Mouse (Mus musculus): Measurements from ENCODE around the gene Lemd1. TPM values are rescaled to one million over a fixed set of nuclear protein-coding genes. Genes with fewer than 3 reads are reported as not detected.

Lemd1 gene
- polyA plus RNA-seq, 1 experiment: not detected

GRCm38 (mm10) chr1:132254467-132254866 lies 63.2 kb downstream of the Lemd1 start:
- Histone ChIP-seq H3K27ac (ENCODE audit: control insufficient read depth, insufficient read depth, low read depth, low read length, poor library complexity) (no peak overlapping the region), H3K4me1 (ENCODE audit: control insufficient read depth, insufficient read depth, low read length) (no peaks in the 10 kb centered on the region), H3K4me3 (replicated peaks; ENCODE audit: control insufficient read depth, low read depth, low read length) (no peak overlapping the region)
- 82% methylated on average over 6 of the region's 6 CpGs for WGBS
- TF ChIP-seq CTCF (IDR thresholded peaks at IDR 0.05; ENCODE audit: control insufficient read depth, insufficient read depth, low read length) (no peak), POLR2A (IDR thresholded peaks at IDR 0.05; ENCODE audit: borderline replicate concordance, control insufficient read depth, low read depth, low read length) (no peak)

DNA sequence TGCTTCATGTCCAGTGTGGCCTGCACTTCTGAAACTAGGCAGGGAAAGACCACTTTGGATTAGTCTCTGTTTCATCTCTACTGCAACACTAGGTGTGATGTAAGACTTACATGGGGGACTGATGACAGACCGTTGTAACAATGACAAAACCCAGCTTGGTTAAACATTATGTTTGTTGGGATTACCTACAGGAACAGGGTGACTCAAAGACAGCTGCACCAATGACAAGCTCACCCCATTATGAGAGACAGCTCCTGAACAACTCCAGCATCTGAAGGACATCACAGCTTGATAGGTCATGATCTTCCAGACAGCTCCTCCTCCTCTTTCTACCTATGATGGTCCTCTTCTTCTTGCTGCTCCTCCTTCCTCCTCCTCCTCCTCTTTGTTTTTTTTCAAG lies 69.1 kb downstream of the Lemd1 start:
- no peak overlapping the region for H3K27ac ChIP-seq (ENCODE audit: control insufficient read depth, insufficient read depth, low read depth, low read length, poor library complexity)
- H3K4me3 ChIP-seq (replicated peaks; ENCODE audit: control insufficient read depth, low read depth, low read length): no peak overlapping the region
- TF ChIP-seq CTCF (IDR thresholded peaks at IDR 0.05; ENCODE audit: control insufficient read depth, insufficient read depth, low read length) (no peak), POLR2A (IDR thresholded peaks at IDR 0.05; ENCODE audit: borderline replicate concordance, control insufficient read depth, low read depth, low read length) (no peak)
- WGBS: 61% methylated on average over 1 of the region's 1 CpGs
- H3K4me1 ChIP-seq (ENCODE audit: control insufficient read depth, insufficient read depth, low read length): no peaks in the 10 kb centered on the region

DNA sequence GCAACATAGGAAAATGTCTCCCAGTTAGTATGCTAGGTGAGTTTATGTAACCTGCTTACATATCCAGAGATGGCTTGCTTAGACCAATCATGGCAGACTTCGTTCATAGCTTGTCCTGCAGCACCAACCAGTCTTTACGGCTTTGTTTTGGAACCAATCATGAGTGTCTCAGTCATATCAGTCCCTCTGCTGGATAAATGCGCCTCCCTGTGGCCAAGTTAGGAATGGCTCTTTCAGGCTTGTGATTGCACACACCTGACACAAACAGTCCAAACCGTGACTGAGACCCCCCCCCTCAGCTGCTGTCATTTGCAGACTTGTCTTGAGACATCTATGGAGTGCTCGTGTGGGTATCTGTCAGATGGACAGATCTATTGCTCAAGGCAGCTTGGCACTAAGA lies 69.8 kb downstream of the Lemd1 start:
- Histone ChIP-seq H3K4me1 (ENCODE audit: control insufficient read depth, insufficient read depth, low read length) (no peaks in the 10 kb centered on the region), H3K27ac (ENCODE audit: control insufficient read depth, insufficient read depth, low read depth, low read length, poor library complexity) (no peak overlapping the region; the same call in 1 of the 2 replicates), H3K4me3 (replicated peaks; ENCODE audit: control insufficient read depth, low read depth, low read length) (no peak overlapping the region)
- TF ChIP-seq CTCF (IDR thresholded peaks at IDR 0.05; ENCODE audit: control insufficient read depth, insufficient read depth, low read length) (peak; percentile 6; the same call in 1 of the 2 replicates), POLR2A (IDR thresholded peaks at IDR 0.05; ENCODE audit: borderline replicate concordance, control insufficient read depth, low read depth, low read length) (no peak)
- 58% methylated on average over 5 of the region's 5 CpGs for WGBS

DNA sequence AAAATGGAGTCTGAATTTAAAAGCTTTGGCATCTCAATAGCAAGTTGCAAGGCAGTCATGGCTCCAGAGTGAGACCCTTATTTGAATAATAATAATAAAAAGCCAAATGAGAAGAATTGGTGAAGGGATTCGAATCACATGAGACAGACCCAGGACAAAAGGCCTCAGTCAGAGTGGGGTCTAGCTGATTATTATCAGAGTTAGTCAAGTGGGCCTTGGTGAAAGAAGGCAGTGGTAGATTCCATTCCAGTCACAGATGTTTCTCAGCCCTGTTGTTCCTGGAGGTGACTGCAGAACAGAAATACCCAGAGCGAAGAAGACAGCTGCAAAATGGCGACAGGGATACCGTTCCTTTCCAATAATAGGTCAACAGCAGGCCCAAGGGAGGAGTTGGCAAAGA lies 72.4 kb downstream of the Lemd1 start:
- no peak for TF ChIP-seq CTCF (IDR thresholded peaks at IDR 0.05; ENCODE audit: control insufficient read depth, insufficient read depth, low read length)
- TF ChIP-seq POLR2A (IDR thresholded peaks at IDR 0.05; ENCODE audit: borderline replicate concordance, control insufficient read depth, low read depth, low read length): no peak
- WGBS: 86% methylated on average over 4 of the region's 4 CpGs
- Histone ChIP-seq H3K4me1 (ENCODE audit: control insufficient read depth, insufficient read depth, low read length) (no peaks in the 10 kb centered on the region), H3K4me3 (replicated peaks; ENCODE audit: control insufficient read depth, low read depth, low read length) (no peak overlapping the region), H3K27ac (ENCODE audit: control insufficient read depth, insufficient read depth, low read depth, low read length, poor library complexity) (no peak overlapping the region)

GRCm38 (mm10) chr1:132264577-132264976 lies 73.3 kb downstream of the Lemd1 start:
- WGBS: 45% methylated on average over 7 of the region's 7 CpGs
- Histone ChIP-seq H3K4me1 (ENCODE audit: control insufficient read depth, insufficient read depth, low read length) (no peaks in the 10 kb centered on the region), H3K27ac (ENCODE audit: control insufficient read depth, insufficient read depth, low read depth, low read length, poor library complexity) (no peak overlapping the region), H3K4me3 (replicated peaks; ENCODE audit: control insufficient read depth, low read depth, low read length) (no peak overlapping the region)
- no peak for TF ChIP-seq POLR2A (IDR thresholded peaks at IDR 0.05; ENCODE audit: borderline replicate concordance, control insufficient read depth, low read depth, low read length)
- TF ChIP-seq CTCF (IDR thresholded peaks at IDR 0.05; ENCODE audit: control insufficient read depth, insufficient read depth, low read length): no peak

DNA sequence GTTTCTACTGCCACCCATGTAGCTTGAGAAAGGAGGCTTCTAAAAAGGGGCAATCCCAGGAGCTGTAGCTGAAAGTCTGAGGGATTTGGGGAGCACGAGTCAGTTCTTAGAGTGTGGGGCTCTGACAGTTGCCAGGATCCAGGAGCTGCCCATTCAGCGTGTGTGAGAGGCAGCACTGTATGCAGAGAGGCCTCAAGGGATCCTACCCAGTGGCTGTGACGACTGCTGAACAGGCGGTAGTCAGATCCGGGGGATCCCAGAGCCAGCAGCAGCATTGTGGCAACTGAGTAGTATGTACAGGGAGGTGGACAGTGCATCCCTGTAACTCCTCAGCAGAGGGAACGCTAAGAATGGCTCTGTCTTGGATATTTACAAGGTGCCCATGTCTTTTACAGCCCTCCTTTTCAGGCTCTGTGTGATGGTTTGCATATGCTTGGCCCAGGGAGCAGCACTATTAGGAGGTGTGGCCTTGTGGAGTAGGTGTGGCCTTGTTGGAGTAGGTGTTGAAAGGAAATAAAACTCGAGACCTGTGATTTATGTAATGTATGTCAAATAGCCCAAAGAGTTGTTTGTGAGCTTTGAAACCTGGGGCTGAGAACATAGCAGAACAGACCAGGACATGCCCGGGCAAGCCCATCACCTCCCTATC lies 74.1 kb downstream of the Lemd1 start:
- Histone ChIP-seq H3K4me3 (replicated peaks; ENCODE audit: control insufficient read depth, low read depth, low read length) (no peak overlapping the region), H3K27ac (ENCODE audit: control insufficient read depth, insufficient read depth, low read depth, low read length, poor library complexity) (no peak overlapping the region), H3K4me1 (ENCODE audit: control insufficient read depth, insufficient read depth, low read length) (no peaks in the 10 kb centered on the region)
- 79% methylated on average over 8 of the region's 8 CpGs for WGBS
- TF ChIP-seq POLR2A (IDR thresholded peaks at IDR 0.05; ENCODE audit: borderline replicate concordance, control insufficient read depth, low read depth, low read length) (no peak), CTCF (IDR thresholded peaks at IDR 0.05; ENCODE audit: control insufficient read depth, insufficient read depth, low read length) (no peak)

GRCm38 (mm10) chr1:132265936-132266335 lies 74.7 kb downstream of the Lemd1 start:
- no peak for TF ChIP-seq CTCF (IDR thresholded peaks at IDR 0.05; ENCODE audit: control insufficient read depth, insufficient read depth, low read length)
- TF ChIP-seq POLR2A (IDR thresholded peaks at IDR 0.05; ENCODE audit: borderline replicate concordance, control insufficient read depth, low read depth, low read length): no peak
- 82% methylated on average over 10 of the region's 10 CpGs for WGBS
- Histone ChIP-seq H3K4me3 (replicated peaks; ENCODE audit: control insufficient read depth, low read depth, low read length) (no peak overlapping the region), H3K4me1 (ENCODE audit: control insufficient read depth, insufficient read depth, low read length) (no peaks in the 10 kb centered on the region), H3K27ac (ENCODE audit: control insufficient read depth, insufficient read depth, low read depth, low read length, poor library complexity) (no peak overlapping the region)

DNA sequence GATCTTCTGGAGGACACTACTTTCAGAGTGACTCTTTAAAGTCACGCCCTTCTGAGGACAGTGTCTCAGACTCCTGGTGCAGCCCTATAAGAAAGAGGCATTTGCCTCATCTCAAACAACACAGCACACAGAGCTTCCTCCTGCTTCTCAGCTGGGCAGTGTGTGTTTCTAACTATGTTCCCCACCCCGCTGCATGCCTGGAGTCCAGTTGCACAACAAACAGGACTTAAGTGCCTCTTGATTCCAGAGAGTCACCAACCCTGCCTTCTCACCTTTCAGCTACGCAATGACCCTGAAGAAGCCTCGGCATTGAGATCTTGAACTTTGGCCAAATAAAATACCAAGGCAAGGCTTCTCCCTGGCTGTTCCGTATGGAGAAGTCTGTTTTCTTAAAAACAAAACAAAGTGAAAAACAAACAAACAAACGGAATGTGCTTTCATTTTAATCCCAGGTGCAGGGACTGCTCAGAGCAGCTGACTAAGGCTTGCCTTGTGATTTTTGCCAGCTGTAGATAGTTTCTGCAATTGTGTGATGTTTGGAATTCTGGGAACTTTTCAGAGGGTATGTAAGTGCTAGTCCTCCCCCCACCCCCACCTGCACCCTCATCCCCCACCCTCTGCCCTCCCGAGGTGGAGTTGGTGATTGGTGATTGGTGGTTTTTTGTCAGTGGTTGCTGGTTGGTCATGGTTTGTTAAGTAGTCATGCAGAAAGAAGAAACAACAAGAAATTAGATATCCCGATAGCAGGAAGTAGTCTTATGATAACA lies 75.7 kb downstream of the Lemd1 start:
- TF ChIP-seq CTCF (IDR thresholded peaks at IDR 0.05; ENCODE audit: control insufficient read depth, insufficient read depth, low read length) (no peak), POLR2A (IDR thresholded peaks at IDR 0.05; ENCODE audit: borderline replicate concordance, control insufficient read depth, low read depth, low read length) (no peak)
- no peaks in the 10 kb centered on the region for H3K4me1 ChIP-seq (ENCODE audit: control insufficient read depth, insufficient read depth, low read length)
- WGBS: 61% methylated on average over 8 of the region's 8 CpGs
- H3K27ac ChIP-seq (ENCODE audit: control insufficient read depth, insufficient read depth, low read depth, low read length, poor library complexity): no peak overlapping the region
- H3K4me3 ChIP-seq (replicated peaks; ENCODE audit: control insufficient read depth, low read depth, low read length): no peak overlapping the region
